Mouse (Mus musculus) G1E (cell line): ENCODE data around the gene Il4i1. TPM values are rescaled to one million over a fixed set of nuclear protein-coding genes. Genes with fewer than 3 reads are reported as not detected.
"Not testable (repeated sequence)": the region's sequence is repeated elsewhere in the genome, so short reads cannot be mapped to it uniquely, and the experiment has no call there.

ENCODE experiments used
- ATAC-seq: 2 replicates; pipeline ENCODE4 v1.8.0; 2016; ENCODE audit warnings: mild to moderate bottlenecking; ENCODE audit not compliant: insufficient number of reproducible peaks, poor library complexity, low FRiP score, severe bottlenecking; ENCODE audit errors: extremely low read depth
- DNase-seq: peaks from one replicate; pipeline ENCODE4 v3.0.0; 2012; ENCODE audit warnings: low spot score
- H3K27me3 ChIP-seq: 2 replicates; pipeline ENCODE4 v1.6.1; 2012; ENCODE audit warnings: mild to moderate bottlenecking, low read length, inconsistent platforms; ENCODE audit not compliant: insufficient read depth
- H3K36me3 ChIP-seq: replicated peaks from 2 replicates; pipeline ENCODE3; 2012; ENCODE audit warnings: mild to moderate bottlenecking, inconsistent platforms
- H3K4me1 ChIP-seq: 2 replicates; pipeline ENCODE4 v1.6.1; 2012; ENCODE audit warnings: low read depth, low read length, inconsistent platforms, mixed read lengths; ENCODE audit not compliant: insufficient read depth
- H3K4me3 ChIP-seq: 2 replicates; pipeline ENCODE4 v1.5.1; 2012; ENCODE audit warnings: low read depth, mild to moderate bottlenecking, inconsistent platforms, low read length, moderate library complexity, mixed read lengths
- H3K9me3 ChIP-seq: replicated peaks from 2 replicates; pipeline ENCODE4 v1.6.1; 2012; ENCODE audit warnings: inconsistent platforms
- CTCF ChIP-seq: IDR thresholded peaks from 2 replicates; pipeline ENCODE4 v1.5.1; 2012; ENCODE audit warnings: low read depth, low read length, inconsistent platforms, mixed read lengths
- GATA1 ChIP-seq: IDR thresholded peaks from 2 replicates; pipeline ENCODE4 v1.6.1; 2012; ENCODE audit warnings: borderline replicate concordance, low read length, inconsistent platforms, mixed read lengths
- GATA2 ChIP-seq: IDR thresholded peaks from 2 replicates; pipeline ENCODE4 v1.6.1; 2012; ENCODE audit warnings: low read depth, low read length, inconsistent platforms, borderline replicate concordance
- POLR2AphosphoS5 ChIP-seq: IDR thresholded peaks from 2 replicates; pipeline ENCODE4 v1.6.1; 2012; ENCODE audit warnings: low read depth, low read length, inconsistent platforms; ENCODE audit not compliant: insufficient replicate concordance
- TAL1 ChIP-seq: conservative IDR thresholded peaks from 2 replicates; pipeline ENCODE4 v1.6.1; 2012; ENCODE audit warnings: low read depth, low read length, inconsistent platforms, mixed read lengths
- polyA plus RNA-seq: library from polyadenylated mRNA; stranded (reverse); fragments of >175 nt; gene quantifications from 2 replicates; pipeline ENCODE4 v1.2.3, GENCODE M21; 2012
- total RNA-seq, 2 experiments: library from RNA; stranded (forward) in 1 of 2; stranded (reverse) in 1 of 2; fragments of 200-1000 nt in 1 of 2; fragments of >200 nt in 1 of 2; fragmentation: Nextera tagmentation in 1 of 2; gene quantifications; 2 replicates each; pipeline ENCODE4 v1.2.3; 2014 to 2017

Il4i1 gene
- total and polyA plus RNA-seq, 3 experiments: 1.3 to 4.2 (median 3.2) TPM

DNA sequence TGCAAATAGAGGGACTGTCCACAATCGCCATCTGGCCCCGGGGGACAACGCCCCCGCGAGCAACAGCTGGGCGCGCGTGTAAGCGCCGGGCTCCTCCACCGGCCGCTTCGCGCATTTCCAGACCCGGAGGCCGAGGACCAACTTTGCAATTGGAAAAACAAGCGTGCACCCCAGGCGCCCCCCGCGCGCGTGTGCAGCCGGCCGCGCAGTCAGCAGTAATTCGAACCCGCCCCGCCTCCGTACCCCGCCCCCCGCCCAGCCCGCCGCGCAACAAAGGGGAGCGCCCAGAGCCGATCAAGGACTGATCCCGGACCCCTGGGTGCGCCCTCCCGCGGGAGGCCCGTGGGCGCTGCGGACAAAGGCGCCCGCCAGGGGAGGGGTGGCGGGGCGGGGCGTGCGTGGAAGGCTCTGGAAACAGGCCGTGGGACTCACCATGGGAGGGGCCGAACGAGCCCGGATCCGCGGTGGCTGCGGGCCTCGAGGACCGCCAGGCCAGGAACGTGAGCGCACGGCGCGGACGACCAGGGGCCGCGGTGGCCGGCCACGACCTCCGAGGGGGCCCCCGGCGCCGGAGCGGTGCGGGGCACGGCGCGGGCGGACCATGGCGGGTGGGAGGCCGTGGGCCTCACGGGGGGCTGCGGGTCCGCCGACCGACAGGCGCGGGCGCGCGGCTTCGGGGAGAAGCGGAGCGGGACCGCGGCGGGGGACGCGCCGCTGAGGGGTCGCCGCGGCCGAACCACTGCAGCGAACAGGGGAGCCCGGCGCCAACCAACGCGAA, 52.9 kb downstream of the Il4i1 start:
- Histone ChIP-seq H3K27me3 (no peaks in the 10 kb centered on the region), H3K9me3 (no peaks in the 10 kb centered on the region), H3K4me1 (peaks cover 55% of the 10 kb centered on the region), H3K36me3 (peaks cover 39% of the 10 kb centered on the region), H3K4me3 (peak overlapping the region; percentile 88)
- TF ChIP-seq GATA1: no peak
- no peak for TF ChIP-seq CTCF
- peak; percentile 51 for DNase-seq
- no peak for ATAC-seq

- Histone ChIP-seq H3K4me1 (peaks cover 47% of the 10 kb centered on the region), H3K36me3 (peaks cover 31% of the 10 kb centered on the region), H3K4me3 (peak within 1 kb of the TSS; percentile 88), H3K9me3 (no peaks in the 10 kb centered on the region), H3K27me3 (no peaks in the 10 kb centered on the region)
- ATAC-seq: peak; percentile 79
- DNase-seq: peak; percentile 70
- TF ChIP-seq TAL1 (no peak), GATA1 (no peak), CTCF (no peak), POLR2AphosphoS5 (no peak), GATA2 (no peak)
Observed at GRCm38 (mm10) chr7:44869697-44870528, 53.7 kb downstream of the Il4i1 start, which contains the start of gene Ptov1. Gene Ptov1, minus strand, starts transcription at chr7:44869788.

DNA sequence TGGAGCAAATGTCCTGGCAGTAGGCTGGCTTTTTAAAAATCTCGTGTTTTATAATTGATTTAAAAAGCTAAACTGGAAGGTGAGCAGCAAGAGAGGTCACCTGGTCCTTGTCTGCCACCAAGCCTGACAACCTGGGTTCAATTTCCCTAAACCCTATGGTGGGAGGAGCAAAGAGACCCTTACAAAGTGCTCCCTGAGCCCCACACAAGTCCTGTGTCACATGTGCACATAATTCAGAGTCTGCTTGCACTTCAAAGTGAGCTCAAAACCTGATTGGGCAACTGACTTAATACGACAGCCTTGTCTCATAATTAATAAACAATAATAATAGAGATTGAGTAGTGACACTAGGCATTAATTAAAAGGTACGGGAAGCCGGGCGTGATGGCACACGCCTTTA, 54.4 kb downstream of the Il4i1 start:
- H3K9me3 ChIP-seq: no peaks in the 10 kb centered on the region
- peaks cover 42% of the 10 kb centered on the region for H3K4me1 ChIP-seq
- DNase-seq: no peak
- ATAC-seq: no peak
- no peaks in the 10 kb centered on the region for H3K27me3 ChIP-seq
- TF ChIP-seq CTCF: no peak
- TF ChIP-seq GATA1: no peak
- TF ChIP-seq GATA2: no peak
- TF ChIP-seq TAL1: no peak
- no peak for TF ChIP-seq POLR2AphosphoS5
- H3K36me3 ChIP-seq: peaks cover 26% of the 10 kb centered on the region
- no peak overlapping the region for H3K4me3 ChIP-seq

DNA sequence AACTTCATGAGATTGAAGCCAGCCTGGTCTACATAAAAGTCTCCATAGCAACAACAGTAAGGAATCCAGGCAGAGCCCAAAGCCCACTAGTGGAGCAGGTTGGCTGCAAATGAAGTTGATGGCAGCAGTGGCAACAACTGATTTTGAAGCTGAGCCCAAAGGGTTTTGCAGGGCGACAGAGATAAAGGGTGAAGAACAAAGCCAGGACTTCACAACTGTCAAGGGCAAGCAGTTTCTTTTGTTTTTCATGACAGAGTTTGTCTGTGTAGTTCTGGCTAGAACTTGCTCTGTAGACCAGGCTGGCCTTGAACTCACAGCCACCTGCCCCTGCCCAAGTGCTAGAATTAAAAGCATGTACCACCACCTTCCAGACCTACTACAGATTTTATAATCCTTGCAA, 55.0 kb downstream of the Il4i1 start:
- Histone ChIP-seq H3K27me3 (no peaks in the 10 kb centered on the region), H3K4me3 (no peak overlapping the region), H3K9me3 (no peaks in the 10 kb centered on the region), H3K36me3 (peaks cover 26% of the 10 kb centered on the region), H3K4me1 (peaks cover 36% of the 10 kb centered on the region)
- ATAC-seq: no peak
- no peak for DNase-seq
- TF ChIP-seq GATA2 (no peak), POLR2AphosphoS5 (no peak), GATA1 (no peak)

- ATAC-seq, H3K27me3 ChIP-seq, H3K9me3 ChIP-seq, H3K4me3 ChIP-seq, DNase-seq: not testable (repeated sequence)
- Histone ChIP-seq H3K4me1 (peaks cover 34% of the 10 kb centered on the region), H3K36me3 (peaks cover 24% of the 10 kb centered on the region)
Observed at GRCm38 (mm10) chr7:44871774-44872173, 55.6 kb downstream of the Il4i1 start.

DNA sequence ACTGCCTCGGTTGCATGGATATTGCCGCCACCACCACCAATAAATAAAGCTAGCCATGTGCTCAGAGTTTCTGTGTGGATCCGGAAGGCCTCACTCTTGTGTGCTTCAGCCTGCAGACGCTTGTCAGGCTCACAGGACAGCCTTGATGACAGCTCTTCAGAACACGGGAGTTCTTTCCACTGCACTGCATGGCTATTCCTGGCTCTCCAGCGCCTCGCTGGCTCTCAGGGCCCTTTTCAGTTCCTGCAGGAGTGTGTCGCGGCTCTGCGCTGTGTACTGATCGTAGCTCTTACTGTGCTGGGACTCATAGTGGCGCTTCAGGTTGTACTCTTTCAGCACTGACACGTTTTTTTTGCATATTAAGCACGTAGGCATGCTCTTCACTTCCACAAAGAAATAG, 61.6 kb downstream of the Il4i1 start:
- Histone ChIP-seq H3K27me3 (no peaks in the 10 kb centered on the region), H3K4me1 (peaks cover 11% of the 10 kb centered on the region), H3K9me3 (no peaks in the 10 kb centered on the region), H3K4me3 (no peak overlapping the region), H3K36me3 (peaks cover 73% of the 10 kb centered on the region)
- TF ChIP-seq TAL1 (no peak), GATA2 (no peak), POLR2AphosphoS5 (no peak), CTCF (no peak), GATA1 (no peak)
- no peak for DNase-seq
- ATAC-seq: no peak
